Mouse (Mus musculus): ENCODE results near the gene Lhfpl2. TPM values are rescaled to one million over a fixed set of nuclear protein-coding genes. Genes with fewer than 3 reads are reported as not detected.

The Lhfpl2 gene
- total RNA-seq, 2 experiments from 2014 or later, result 2.6 to 2.8 TPM

- intact Hi-C loops (cut with DNase I), result no loop called here
- DNase-seq, result no peak
Measured at GRCm38 (mm10) chr13:94065276-94066050, 7.9 kb downstream of the Lhfpl2 start.

- no peak for DNase-seq
- intact Hi-C loops (cut with DNase I), result no loop called here
Measured at GRCm38 (mm10) chr13:94066626-94067275, 9.2 kb downstream of the Lhfpl2 start.

- DNase-seq, result no peak
- intact Hi-C loops (cut with DNase I), result no loop called here
Measured at GRCm38 (mm10) chr13:94068308-94068707, 10.7 kb downstream of the Lhfpl2 start.

- intact Hi-C loops (cut with DNase I), result no loop called here
Measured at GRCm38 (mm10) chr13:94069421-94070307, 12.1 kb downstream of the Lhfpl2 start.

GRCm38 (mm10) chr13:94070308-94070619 lies 12.7 kb downstream of the Lhfpl2 start:
- intact Hi-C loops (cut with DNase I), result no loop called here
- DNase-seq, result no peak

More at GRCm38 (mm10) chr13:94069421-94070307, 12.1 kb downstream of the Lhfpl2 start:
- no peak for DNase-seq

GRCm38 (mm10) chr13:94070927-94071326 lies 13.3 kb downstream of the Lhfpl2 start:
- intact Hi-C loops (cut with DNase I), result no loop called here
- no peak for DNase-seq

- no peak for DNase-seq
- intact Hi-C loops (cut with DNase I), result no loop called here
Measured at GRCm38 (mm10) chr13:94073046-94073715, 15.6 kb downstream of the Lhfpl2 start.

- no peak for DNase-seq
- intact Hi-C loops (cut with DNase I), result no loop called here
Measured at GRCm38 (mm10) chr13:94073716-94074115, 16.1 kb downstream of the Lhfpl2 start.

- no peak for DNase-seq
- intact Hi-C loops (cut with DNase I), result no loop called here
Measured at GRCm38 (mm10) chr13:94075181-94075580, 17.6 kb downstream of the Lhfpl2 start.

GRCm38 (mm10) chr13:94077136-94078018 lies 19.8 kb downstream of the Lhfpl2 start:
- intact Hi-C loops (cut with DNase I), result no loop called here
- DNase-seq, result no peak

- no peak for DNase-seq
- intact Hi-C loops (cut with DNase I), result no loop called here
Measured at GRCm38 (mm10) chr13:94083196-94083595, 25.6 kb downstream of the Lhfpl2 start.

GRCm38 (mm10) chr13:94084220-94085126 lies 26.9 kb downstream of the Lhfpl2 start:
- no peak for DNase-seq
- intact Hi-C loops (cut with DNase I), result no loop called here

- DNase-seq, result no peak
- intact Hi-C loops (cut with DNase I), result no loop called here
Measured at GRCm38 (mm10) chr13:94086090-94086808, 28.7 kb downstream of the Lhfpl2 start.

- no peak for DNase-seq
- intact Hi-C loops (cut with DNase I), result no loop called here
Measured at GRCm38 (mm10) chr13:94087061-94087460, 29.5 kb downstream of the Lhfpl2 start.

GRCm38 (mm10) chr13:94088788-94089187 lies 31.2 kb downstream of the Lhfpl2 start:
- DNase-seq, result no peak
- intact Hi-C loops (cut with DNase I), result no loop called here

- intact Hi-C loops (cut with DNase I), result no loop called here
Measured at GRCm38 (mm10) chr13:94089286-94089685, 31.7 kb downstream of the Lhfpl2 start.

GRCm38 (mm10) chr13:94091366-94091765 lies 33.8 kb downstream of the Lhfpl2 start:
- intact Hi-C loops (cut with DNase I), result no loop called here
- no peak for DNase-seq

More at GRCm38 (mm10) chr13:94089286-94089685, 31.7 kb downstream of the Lhfpl2 start:
- no peak for DNase-seq

GRCm38 (mm10) chr13:94094176-94094575 lies 36.6 kb downstream of the Lhfpl2 start:
- intact Hi-C loops (cut with DNase I), result no loop called here
- no peak for DNase-seq
